Mouse (Mus musculus): ENCODE results near the gene Mepce.

DNA sequence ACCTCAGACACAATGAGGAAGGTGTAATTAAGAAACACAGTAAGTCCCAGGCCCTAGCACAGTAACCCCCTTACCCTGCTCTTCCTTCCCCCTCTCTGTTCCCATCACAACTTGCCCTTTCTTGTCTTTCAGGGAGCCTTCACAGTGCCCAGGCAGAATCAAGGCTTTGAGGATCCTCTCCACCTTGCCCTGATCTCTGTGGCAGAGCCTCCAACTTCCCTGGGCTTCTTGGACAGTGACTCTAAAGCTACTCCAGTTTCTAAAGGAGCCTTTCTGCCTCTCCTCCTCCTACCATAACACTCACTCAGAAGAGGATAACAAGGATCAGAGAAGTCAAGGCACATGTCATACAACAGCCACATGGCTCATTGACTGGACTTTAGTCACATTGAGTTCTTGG, 49.2 kb upstream of the Mepce start:
- no peak for TF ChIP-seq GATA1 (IDR thresholded peaks at IDR 0.05; ENCODE audit: low read length)
- no peak for TF ChIP-seq TAL1 (IDR thresholded peaks at IDR 0.05; ENCODE audit: low read length)

Data from erythroblast, embryonic 14.5 days (primary cell).